Mouse (Mus musculus) cerebellum, adult 2 months (tissue): ENCODE results near the gene Kalrn.

Experiments used
- CTCF ChIP-seq: fragments of 200-500 bp; IDR thresholded peaks from 2 replicates; pipeline ENCODE4 v1.5.1; 2011; ENCODE audit warnings: low read depth, mild to moderate bottlenecking, control low read depth, low read length, moderate library complexity, borderline replicate concordance; ENCODE audit not compliant: insufficient read depth
- POLR2A ChIP-seq: fragments of 200-500 bp; IDR thresholded peaks from 2 replicates; pipeline ENCODE4 v1.6.1; 2011; ENCODE audit warnings: low read length, control low read depth, borderline replicate concordance; ENCODE audit not compliant: insufficient read depth

DNA sequence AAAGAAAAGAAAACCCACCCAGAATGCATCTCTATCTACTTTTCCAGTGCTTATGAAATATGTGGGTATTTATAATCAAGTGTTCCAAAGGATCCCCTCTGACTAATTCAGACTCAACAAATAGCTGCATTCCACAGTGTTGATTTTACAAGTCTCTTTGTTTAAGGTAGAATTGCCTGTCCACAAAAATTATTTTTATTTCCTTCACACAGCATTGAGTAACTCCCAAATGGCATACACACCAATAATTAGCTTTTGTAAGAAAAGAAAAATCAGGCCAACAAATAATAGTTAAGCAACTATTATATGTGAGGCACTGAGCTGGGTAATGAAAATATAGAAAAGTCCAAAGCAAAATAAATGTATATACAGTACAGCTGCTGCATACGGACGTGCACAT is 12.9 kb downstream of the Kalrn start:
- TF ChIP-seq POLR2A: no peak
- TF ChIP-seq CTCF: no peak
